Mouse (Mus musculus): Measurements from ENCODE around the gene Cyb5rl.

DNA sequence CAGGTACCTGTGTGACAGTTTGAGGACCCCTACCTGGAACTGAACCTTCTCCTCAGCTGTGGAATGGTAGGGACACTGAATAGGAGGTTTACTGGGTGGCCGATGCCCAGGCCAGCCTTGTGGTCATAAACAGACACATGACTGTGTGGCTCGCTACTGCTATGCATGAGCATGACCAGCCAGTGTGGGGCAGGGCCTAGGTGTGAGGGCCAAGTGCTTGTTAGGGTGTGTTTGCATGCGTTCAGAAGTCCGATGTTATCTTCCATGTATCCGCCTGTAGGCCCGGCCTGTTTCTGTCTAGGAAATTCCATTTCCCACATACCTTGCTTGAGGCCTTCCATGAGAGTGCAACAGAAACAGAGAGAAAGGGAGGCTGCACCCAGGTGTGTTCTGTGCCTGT lies 53.9 kb downstream of the Cyb5rl start:
- no peak for TF ChIP-seq POLR2A (IDR thresholded peaks at IDR 0.05; ENCODE audit: borderline replicate concordance, extremely low read depth, insufficient read depth, insufficient read length, poor library complexity, severe bottlenecking)
- TF ChIP-seq CTCF (IDR thresholded peaks at IDR 0.05; ENCODE audit: borderline replicate concordance, extremely low read depth, insufficient read depth, insufficient read length) = no peak
